Mouse (Mus musculus) olfactory bulb, adult 2 months (tissue): ENCODE data around the gene Krcc1.

Experiments used
- CTCF ChIP-seq: fragments of 200-500 bp; IDR thresholded peaks from 2 replicates; pipeline ENCODE4 v1.5.1; 2012; ENCODE audit warnings: low read depth, mild to moderate bottlenecking, low read length, moderate library complexity; ENCODE audit not compliant: insufficient read depth
- POLR2A ChIP-seq: fragments of 200-500 bp; IDR thresholded peaks from 2 replicates; pipeline ENCODE4 v1.6.1; 2012; ENCODE audit warnings: mild to moderate bottlenecking, low read depth, low read length, moderate library complexity; ENCODE audit not compliant: insufficient read depth

- no peak for TF ChIP-seq CTCF
- no peak for TF ChIP-seq POLR2A
These were observed 35.5 kb upstream of the Krcc1 start for GRCm38 (mm10) chr6:71235944-71236343.
